Mouse (Mus musculus) thymus, adult 2 months (tissue): ENCODE results near the gene Kpna4. TPM values are rescaled to one million over a fixed set of nuclear protein-coding genes. Genes with fewer than 3 reads are reported as not detected.

Experiments used
- DNase-seq: peaks from one replicate; pipeline ENCODE4 v3.0.0; 2021
- H3K27ac ChIP-seq: fragments of 200-500 bp; 2 replicates; pipeline ENCODE4 v1.5.1; 2012; ENCODE audit warnings: low read length, control low read depth; ENCODE audit not compliant: control insufficient read depth, insufficient read depth
- H3K27me3 ChIP-seq: fragments of 200-500 bp; 2 replicates; pipeline ENCODE4 v1.6.1; 2012; ENCODE audit warnings: mild to moderate bottlenecking, low read length, moderate library complexity, mixed read lengths; ENCODE audit not compliant: control insufficient read depth, insufficient read depth
- H3K36me3 ChIP-seq: fragments of 200-500 bp; 2 replicates; pipeline ENCODE4 v1.6.1; 2012; ENCODE audit warnings: mild to moderate bottlenecking, low read length, moderate library complexity; ENCODE audit not compliant: control insufficient read depth, insufficient read depth
- H3K4me1 ChIP-seq: fragments of 200-500 bp; replicated peaks from 2 replicates; pipeline ENCODE4 v1.6.1; 2012; ENCODE audit warnings: low read length; ENCODE audit not compliant: control insufficient read depth, insufficient read depth
- H3K4me3 ChIP-seq: fragments of 200-500 bp; 2 replicates; pipeline ENCODE4 v1.5.1; 2012; ENCODE audit warnings: mild to moderate bottlenecking, low read length, control low read depth, moderate library complexity; ENCODE audit not compliant: control insufficient read depth, insufficient read depth
- CTCF ChIP-seq: fragments of 200-500 bp; IDR thresholded peaks from 2 replicates; pipeline ENCODE4 v1.5.1; 2012; ENCODE audit warnings: mild to moderate bottlenecking, control low read depth, low read length, moderate library complexity, borderline replicate concordance; ENCODE audit not compliant: control insufficient read depth, poor library complexity, insufficient read depth; ENCODE audit errors: extremely low read depth
- POLR2A ChIP-seq: fragments of 200-500 bp; IDR thresholded peaks from 2 replicates; pipeline ENCODE4 v1.6.1; 2012; ENCODE audit warnings: mild to moderate bottlenecking, low read length, control low read depth, moderate library complexity; ENCODE audit not compliant: control insufficient read depth, poor library complexity, insufficient read depth; ENCODE audit errors: extremely low read depth
- WGBS: fragments of 180-500 bp; shearing (Covaris S2); methylation state at CpG from one replicate; pipeline ENCODE4 v1.1.7; 2018; 5-methylcytosine and 5-hydroxymethylcytosine counted together
- polyA plus RNA-seq: library from polyadenylated mRNA; depleted of rRNA; stranded (reverse); fragments of >200 nt; gene quantifications from 2 replicates; pipeline ENCODE4 v1.2.3, GENCODE M21; 2012

The Kpna4 gene
- polyA plus RNA-seq, 1 experiment: 21.6 TPM

GRCm38 (mm10) chr3:69140851-69141250 is 13.9 kb upstream of the Kpna4 start:
- Histone ChIP-seq H3K27me3 (no peaks in the 10 kb centered on the region), H3K4me1 (0 out of 2 replicates have a peak, but pooled peaks cover 3% of the 10 kb centered on the region), H3K27ac (no peak overlapping the region), H3K4me3 (no peak overlapping the region), H3K36me3 (no peaks in the 10 kb centered on the region)
- no peak for TF ChIP-seq POLR2A
- no peak for TF ChIP-seq CTCF
- WGBS: 97% methylated on average over 4 of the region's 4 CpGs
- DNase-seq: no peak

- WGBS: 94% methylated on average over 6 of the region's 6 CpGs
- TF ChIP-seq POLR2A: no peak
- no peak for TF ChIP-seq CTCF
- no peak for DNase-seq
These were observed 9.1 kb upstream of the Kpna4 start for GRCm38 (mm10) chr3:69136059-69136458.

DNA sequence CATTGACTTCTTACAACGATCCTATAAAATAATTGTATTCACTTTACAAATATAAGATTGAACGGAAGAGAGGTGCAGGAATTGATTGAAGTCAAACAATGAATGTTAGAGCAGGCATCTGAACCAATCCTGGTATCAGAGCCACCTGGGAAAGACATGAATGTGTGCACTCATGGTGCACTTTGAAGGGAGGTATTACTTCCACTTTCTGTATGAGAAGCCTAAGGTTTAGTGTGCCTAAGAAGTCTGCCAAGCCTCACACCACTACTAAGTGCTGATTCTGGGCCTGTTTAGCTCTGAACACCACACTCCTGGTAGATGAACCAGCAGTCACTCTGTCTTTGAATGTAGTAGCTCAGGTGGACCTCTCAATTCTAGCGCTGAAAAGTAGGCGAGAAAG is 4.1 kb upstream of the Kpna4 start:
- no peak for DNase-seq
- no peak overlapping the region for H3K4me3 ChIP-seq
- no peak for TF ChIP-seq CTCF
- no peak for TF ChIP-seq POLR2A
- WGBS: 97% methylated on average over 4 of the region's 4 CpGs
- H3K36me3 ChIP-seq: no peaks in the 10 kb centered on the region
- H3K27ac ChIP-seq: no peak overlapping the region
- peaks cover 2% of the 10 kb centered on the region; the same call in 1 of the 2 replicates for H3K4me1 ChIP-seq
- H3K27me3 ChIP-seq: no peaks in the 10 kb centered on the region

More at GRCm38 (mm10) chr3:69136059-69136458, 9.1 kb upstream of the Kpna4 start:
- Histone ChIP-seq H3K27ac (no peak overlapping the region), H3K4me3 (no peak overlapping the region), H3K27me3 (no peaks in the 10 kb centered on the region), H3K36me3 (no peaks in the 10 kb centered on the region), H3K4me1 (no peaks in the 10 kb centered on the region)

DNA sequence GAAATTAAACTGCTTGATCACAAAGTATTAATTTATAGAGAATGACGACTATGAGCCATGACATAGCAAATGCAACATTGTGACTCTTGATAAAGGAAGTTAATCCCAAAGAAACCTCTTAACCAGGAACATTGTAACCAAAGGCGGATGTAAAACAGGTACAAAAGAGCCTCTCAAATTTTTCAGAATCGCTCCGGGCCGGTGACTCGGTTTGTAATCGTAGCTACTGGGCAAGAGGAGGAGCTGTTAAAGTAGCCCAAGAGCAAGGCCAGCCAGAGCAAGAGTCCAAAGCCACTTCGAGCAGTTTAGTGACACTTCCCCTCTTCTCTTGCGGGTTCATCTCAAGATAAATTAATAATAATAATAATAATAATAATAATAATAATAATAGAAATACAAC is 780 bp upstream of the Kpna4 start:
- no peak for DNase-seq
- Histone ChIP-seq H3K27ac (no peak overlapping the region), H3K27me3 (no peaks in the 10 kb centered on the region), H3K4me3 (peak overlapping the region; percentile 10; the same call in 1 of the 2 replicates), H3K36me3 (no peaks in the 10 kb centered on the region), H3K4me1 (peaks cover 2% of the 10 kb centered on the region; the same call in 1 of the 2 replicates)
- WGBS: 8% methylated on average over 9 of the region's 9 CpGs
- TF ChIP-seq POLR2A: no peak
- no peak for TF ChIP-seq CTCF

- H3K27me3 ChIP-seq: no peaks in the 10 kb centered on the region
These were observed 399 bp upstream of the Kpna4 start for GRCm38 (mm10) chr3:69127346-69127678.

GRCm38 (mm10) chr3:69125891-69126508 is 913 bp downstream of the Kpna4 start:
- Histone ChIP-seq H3K4me1 (peaks cover 2% of the 10 kb centered on the region; the same call in 1 of the 2 replicates), H3K4me3 (peak overlapping the region; percentile 70), H3K27ac (peak overlapping the region; percentile 15; the same call in 1 of the 2 replicates), H3K36me3 (no peaks in the 10 kb centered on the region), H3K27me3 (no peaks in the 10 kb centered on the region)
- WGBS: under 1% methylated on average over 35 of the region's 35 CpGs
- DNase-seq: peak; percentile 29
- TF ChIP-seq CTCF (no peak), POLR2A (no peak)

More at GRCm38 (mm10) chr3:69127346-69127678, 399 bp upstream of the Kpna4 start:
- H3K27ac ChIP-seq: peak overlapping the region; percentile 68
- under 1% methylated on average over 10 of the region's 10 CpGs for WGBS
- H3K4me1 ChIP-seq: peaks cover 2% of the 10 kb centered on the region; the same call in 1 of the 2 replicates
- no peaks in the 10 kb centered on the region for H3K36me3 ChIP-seq
- H3K4me3 ChIP-seq: peak overlapping the region; percentile 70
- DNase-seq: no peak
- TF ChIP-seq POLR2A (no peak), CTCF (no peak)
